Mouse (Mus musculus): ENCODE results near the gene Mknk2. TPM values are rescaled to one million over a fixed set of nuclear protein-coding genes. Genes with fewer than 3 reads are reported as not detected.
A peak's percentile ranks its signal among the peaks of the same experiment; 100 is the strongest.

Mknk2 gene
- total RNA-seq, 2 experiments from 2014 or later = 178 to 198 TPM

- DNase-seq = no peak
Observed at GRCm38 (mm10) chr10:80692249-80693165, 14.6 kb upstream of the Mknk2 start.

DNA sequence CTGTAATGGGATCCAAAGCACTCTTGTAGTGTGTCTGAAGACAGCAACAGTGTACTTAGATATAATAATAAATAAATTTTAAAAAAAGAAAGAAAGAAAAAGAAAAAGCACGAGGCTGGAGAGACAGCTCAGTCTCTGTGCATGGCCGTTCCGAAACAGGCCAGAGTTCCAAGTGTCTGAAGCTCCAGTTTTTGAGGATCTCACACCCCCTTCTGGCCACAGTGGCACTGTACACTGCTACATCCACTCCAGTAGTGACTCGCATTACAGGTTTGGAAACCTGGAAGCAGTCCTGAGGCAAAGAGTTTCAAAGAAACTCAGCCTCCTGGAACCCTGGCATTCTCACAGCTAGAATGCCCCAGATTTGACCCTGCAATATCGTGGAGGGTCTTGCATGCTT, 9.9 kb upstream of the Mknk2 start:
- DNase-seq = peak; percentile 79 to 83

GRCm38 (mm10) chr10:80686617-80687016, 8.7 kb upstream of the Mknk2 start:
- DNase-seq = no peak

- no peak for DNase-seq
Observed at GRCm38 (mm10) chr10:80684984-80685383, 7.1 kb upstream of the Mknk2 start.

DNA sequence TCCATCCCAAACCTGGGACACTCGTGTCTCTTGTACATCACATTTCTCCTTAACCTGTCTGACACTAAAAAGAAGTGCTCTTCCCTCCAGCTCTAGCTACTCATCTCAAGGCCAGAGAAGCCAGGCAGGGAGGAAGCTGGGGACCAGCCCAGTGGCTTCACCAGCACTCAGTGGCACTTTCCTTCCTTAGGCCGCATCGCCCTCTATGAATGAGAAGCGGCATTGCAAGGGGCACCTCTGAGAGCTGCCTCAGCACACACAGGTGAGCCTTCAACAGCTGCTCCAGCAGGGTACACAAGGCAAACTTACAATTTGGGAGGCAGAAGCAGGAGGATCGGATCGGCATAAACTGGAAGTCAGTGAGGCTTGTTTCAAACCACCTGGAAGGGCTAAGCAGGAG, 6.3 kb upstream of the Mknk2 start:
- peak; percentile 80 to 85 for DNase-seq

- peak in 1 of 2 experiments; percentile 55 for DNase-seq
Observed at GRCm38 (mm10) chr10:80683647-80684046, 5.7 kb upstream of the Mknk2 start.

DNA sequence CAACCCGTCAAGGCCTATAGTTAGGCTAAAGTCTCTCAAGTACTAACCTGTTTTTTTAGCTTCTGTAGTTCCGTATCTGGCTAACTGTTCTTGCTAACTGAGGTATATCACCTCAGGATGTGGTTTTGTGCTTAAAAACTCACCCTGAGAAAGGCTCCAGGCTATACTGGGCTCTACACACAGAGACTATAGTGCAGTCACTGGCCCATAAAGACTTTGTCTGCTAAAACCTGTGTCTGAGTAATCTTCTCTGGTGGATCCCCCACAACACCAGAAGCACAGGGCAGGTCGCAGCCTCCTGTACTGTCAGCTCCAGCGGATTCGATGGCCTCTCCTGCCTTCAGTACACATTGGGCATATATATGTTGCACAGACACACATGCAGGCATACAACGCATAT, 4.1 kb upstream of the Mknk2 start:
- no peak for DNase-seq

DNA sequence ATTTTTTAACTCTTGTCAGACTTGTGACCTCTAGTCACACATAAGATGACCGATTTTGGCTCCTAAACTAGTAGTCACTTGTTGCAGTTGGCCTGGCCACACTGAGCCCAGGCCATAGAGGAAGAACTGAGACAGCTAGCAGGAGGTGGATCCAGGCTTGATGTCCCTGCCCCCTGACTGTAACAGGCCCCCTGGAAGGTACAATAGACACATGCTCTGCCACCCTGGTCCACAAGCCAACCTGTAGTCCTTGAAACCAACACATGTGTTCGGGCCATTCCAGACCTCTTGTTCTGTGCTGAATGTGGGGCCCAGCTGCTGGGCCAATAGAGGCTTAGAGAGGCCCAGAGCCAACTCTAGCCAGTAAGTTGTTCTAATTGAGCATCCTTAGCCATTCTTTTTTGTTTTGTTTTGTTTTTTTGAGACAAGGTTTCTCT, 2.4 kb upstream of the Mknk2 start:
- no peak for DNase-seq

DNA sequence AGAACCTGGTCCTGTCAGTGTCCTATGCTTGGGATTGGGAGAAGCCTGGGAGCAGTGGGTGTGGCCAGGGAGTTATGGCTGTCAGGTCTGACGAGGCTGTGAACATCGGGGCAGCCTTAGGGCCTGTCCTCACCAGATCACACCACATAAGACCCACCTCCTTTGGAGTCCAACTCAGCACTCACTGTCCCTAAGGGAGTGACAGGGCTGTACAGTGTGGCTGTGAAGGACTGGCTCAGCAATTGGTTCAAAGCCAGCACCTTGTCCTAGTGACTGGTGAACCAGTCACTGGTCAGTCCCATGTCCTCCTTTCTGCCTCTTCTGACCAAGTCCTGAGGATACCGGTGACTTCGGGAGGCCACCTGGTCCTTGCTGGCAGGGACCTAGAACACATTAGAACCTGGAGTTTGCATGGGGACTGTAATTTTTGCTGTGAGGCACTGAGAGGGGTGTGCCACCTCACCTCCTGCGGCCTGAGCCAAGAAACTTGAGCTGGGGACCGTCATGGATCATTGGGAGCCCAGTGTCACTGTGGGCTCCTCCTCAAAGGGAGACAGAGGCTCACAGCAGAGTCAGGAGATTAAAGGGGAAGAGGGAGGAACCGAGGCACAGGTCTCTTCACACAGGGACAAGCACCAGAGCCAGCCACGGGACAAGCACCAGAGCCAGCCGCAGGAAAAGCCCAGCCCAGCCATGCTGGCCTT, 1.8 kb upstream of the Mknk2 start:
- peak; percentile 51 to 70 for DNase-seq

DNA sequence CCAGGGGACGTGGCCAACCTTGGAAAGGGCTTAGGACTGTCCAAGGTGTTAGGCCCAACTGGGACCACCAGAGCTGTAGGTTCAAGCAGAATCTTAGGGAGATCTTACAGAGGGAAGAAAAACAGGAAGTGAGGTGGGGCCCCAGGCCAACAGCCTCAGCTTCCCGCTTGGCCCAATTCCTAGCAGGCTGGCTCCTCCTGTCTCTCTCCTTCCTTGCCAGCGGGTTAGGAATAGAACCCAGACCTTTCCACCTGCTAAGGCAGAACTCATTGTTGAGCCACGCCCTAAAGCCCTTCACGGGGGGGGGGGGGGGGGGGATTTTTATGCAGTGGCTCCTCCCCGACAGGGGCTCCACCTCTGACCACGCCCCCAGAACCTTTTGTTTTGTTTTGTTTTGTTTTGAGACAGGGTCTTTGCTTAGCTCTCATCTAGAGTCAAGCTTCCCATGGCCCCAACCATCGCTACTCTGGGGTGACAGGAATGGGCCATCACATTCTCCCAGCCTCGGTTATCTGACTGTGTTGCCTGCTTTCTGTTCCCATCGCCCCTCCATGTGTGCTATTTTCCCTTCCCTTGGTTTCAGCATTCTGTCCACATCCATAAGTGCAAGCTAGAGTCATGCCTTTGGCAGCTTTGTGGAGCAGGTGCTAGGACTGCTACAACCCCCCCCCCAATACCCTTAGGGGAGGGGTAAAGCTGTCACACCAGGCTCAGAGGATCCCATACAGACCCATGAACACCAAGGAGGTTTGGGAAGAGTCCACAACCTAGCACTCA, 877 bp upstream of the Mknk2 start:
- DNase-seq = peak; percentile 41 to 67

DNA sequence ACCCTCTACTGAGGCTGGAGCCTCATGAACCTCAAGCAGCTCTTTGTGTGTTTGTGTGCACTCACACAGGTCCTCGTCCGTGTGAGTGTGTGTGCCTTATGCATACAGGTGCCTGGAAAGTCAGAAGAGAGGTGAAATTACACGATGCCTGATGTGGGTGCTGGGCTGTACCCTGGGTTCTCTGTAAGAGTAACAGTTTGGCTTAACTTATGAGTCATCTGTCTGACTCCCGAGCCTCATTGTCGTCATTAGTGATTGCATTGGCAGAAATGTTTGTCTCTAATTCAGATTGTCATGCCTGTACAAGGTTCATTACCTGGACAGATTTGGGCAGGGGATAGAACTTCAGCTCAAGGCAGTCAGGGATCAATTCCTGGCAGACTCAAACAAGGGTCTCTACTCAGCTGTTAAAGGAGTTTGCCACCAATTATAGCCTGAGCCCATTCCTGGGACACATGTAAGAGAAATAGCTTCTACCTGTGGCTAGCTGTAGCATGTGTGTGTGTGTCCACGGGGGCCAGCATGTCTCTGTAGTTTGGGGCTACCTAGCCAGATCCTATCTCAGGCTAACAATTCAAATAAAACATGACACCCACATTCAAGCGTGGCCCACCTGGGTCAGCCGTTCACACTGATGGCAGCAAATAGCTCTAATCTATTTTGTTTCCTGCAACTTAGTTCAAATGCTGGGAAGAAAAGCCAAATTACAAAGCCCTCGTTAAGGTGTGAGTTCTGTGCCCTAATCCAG, 610 bp downstream of the Mknk2 start:
- peak in 1 of 2 experiments; percentile 46 for DNase-seq

- DNase-seq = peak; percentile 100
Observed at GRCm38 (mm10) chr10:80676198-80676928, 1.5 kb downstream of the Mknk2 start.

GRCm38 (mm10) chr10:80675405-80676197, 2.3 kb downstream of the Mknk2 start:
- no peak for DNase-seq

- no peak for DNase-seq
Observed at GRCm38 (mm10) chr10:80674851-80675404, 3.0 kb downstream of the Mknk2 start.

- peak; percentile 56 to 69 for DNase-seq
Observed at GRCm38 (mm10) chr10:80674161-80674711, 3.7 kb downstream of the Mknk2 start.

- no peak for DNase-seq
Observed at GRCm38 (mm10) chr10:80673690-80674089, 4.2 kb downstream of the Mknk2 start.

- no peak for DNase-seq
Observed at GRCm38 (mm10) chr10:80671936-80672690, 5.8 kb downstream of the Mknk2 start.

DNA sequence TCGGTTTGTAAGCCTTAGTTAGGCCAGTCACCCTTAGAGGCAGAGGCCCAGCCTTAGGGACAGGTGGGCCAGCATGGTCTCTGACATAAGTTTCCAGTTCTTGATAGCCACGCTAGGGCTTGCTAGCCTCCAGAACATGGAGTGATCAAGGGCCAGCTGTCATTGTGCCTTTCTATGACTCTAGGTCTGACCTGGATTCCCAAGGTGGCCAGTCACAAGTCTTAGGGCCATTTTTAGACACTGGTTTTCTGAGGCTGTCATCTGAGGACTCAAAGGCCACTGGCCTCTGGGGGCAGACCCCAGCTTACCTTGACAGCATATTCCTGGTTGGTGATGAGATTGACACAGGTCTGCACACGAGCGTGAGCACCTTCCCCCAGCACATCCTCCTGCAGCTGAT, 6.7 kb downstream of the Mknk2 start:
- DNase-seq = no peak

DNA sequence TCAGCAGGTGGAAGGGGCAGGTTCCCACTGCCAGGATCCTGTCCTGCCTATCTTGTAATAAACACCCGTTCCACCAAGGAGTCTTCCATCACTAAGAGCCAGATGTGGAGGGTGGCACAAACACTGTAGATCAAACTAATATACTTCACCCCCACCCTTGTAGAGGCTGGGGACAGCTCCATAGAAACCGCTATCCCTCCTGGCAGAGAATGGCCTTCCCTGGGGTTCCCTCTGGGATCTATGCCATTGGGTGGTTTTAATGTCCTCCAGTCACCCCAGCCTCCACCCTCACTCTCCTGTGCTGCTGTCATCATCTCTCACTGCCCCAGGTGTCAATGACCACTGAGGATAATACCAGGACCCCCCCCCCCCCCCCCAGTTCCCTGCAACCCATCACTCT, 7.4 kb downstream of the Mknk2 start:
- DNase-seq = no peak
